Mouse (Mus musculus): Measurements from ENCODE around the gene Zfp296.

The Zfp296 gene

GRCm38 (mm10) chr7:19577141-19577852, at the start of gene Zfp296, which contains the start of gene Gemin7:
Gene Zfp296 (plus strand): TSS chr7:19577287.
Gene Gemin7 (minus strand): TSS chr7:19577595.
- peak; percentile 36 for DNase-seq (ENCODE audit: low read depth, low spot score)

GRCm38 (mm10) chr7:19531077-19531476, 46.0 kb upstream of the Zfp296 start:
- no peak for DNase-seq (ENCODE audit: low read depth, low spot score)

GRCm38 (mm10) chr7:19532240-19532639, 44.8 kb upstream of the Zfp296 start:
- DNase-seq (ENCODE audit: low read depth, low spot score), result no peak

GRCm38 (mm10) chr7:19534676-19535075, 42.4 kb upstream of the Zfp296 start:
- no peak for DNase-seq (ENCODE audit: low read depth, low spot score)

- DNase-seq (ENCODE audit: low read depth, low spot score), result no peak
These were observed 36.1 kb upstream of the Zfp296 start for GRCm38 (mm10) chr7:19540771-19541566.

- DNase-seq (ENCODE audit: low read depth, low spot score), result no peak
These were observed 35.4 kb upstream of the Zfp296 start for GRCm38 (mm10) chr7:19541681-19542154.

- no peak for DNase-seq (ENCODE audit: low read depth, low spot score)
These were observed 34.9 kb upstream of the Zfp296 start for GRCm38 (mm10) chr7:19542155-19542691.

- DNase-seq (ENCODE audit: low read depth, low spot score), result no peak
These were observed 33.5 kb upstream of the Zfp296 start for GRCm38 (mm10) chr7:19543584-19543983.

- no peak for DNase-seq (ENCODE audit: low read depth, low spot score)
These were observed 31.1 kb upstream of the Zfp296 start for GRCm38 (mm10) chr7:19546007-19546406.

- DNase-seq (ENCODE audit: low read depth, low spot score), result no peak
These were observed 29.6 kb upstream of the Zfp296 start for GRCm38 (mm10) chr7:19547344-19547969.

GRCm38 (mm10) chr7:19549394-19549793, 27.7 kb upstream of the Zfp296 start:
- DNase-seq (ENCODE audit: low read depth, low spot score), result no peak

- DNase-seq (ENCODE audit: low read depth, low spot score), result no peak
These were observed 25.5 kb upstream of the Zfp296 start for GRCm38 (mm10) chr7:19551634-19552033.

GRCm38 (mm10) chr7:19552443-19552842, 24.6 kb upstream of the Zfp296 start:
- peak; percentile 43 for DNase-seq (ENCODE audit: low read depth, low spot score)

GRCm38 (mm10) chr7:19554168-19554567, 22.9 kb upstream of the Zfp296 start:
- DNase-seq (ENCODE audit: low read depth, low spot score), result no peak

- no peak for DNase-seq (ENCODE audit: low read depth, low spot score)
These were observed 20.0 kb upstream of the Zfp296 start for GRCm38 (mm10) chr7:19557086-19557485.

- DNase-seq (ENCODE audit: low read depth, low spot score), result no peak
These were observed 18.8 kb upstream of the Zfp296 start for GRCm38 (mm10) chr7:19557982-19558900.

- DNase-seq (ENCODE audit: low read depth, low spot score), result peak; percentile 44
These were observed 18.1 kb upstream of the Zfp296 start for GRCm38 (mm10) chr7:19558965-19559364.

- no peak for DNase-seq (ENCODE audit: low read depth, low spot score)
These were observed 16.4 kb upstream of the Zfp296 start for GRCm38 (mm10) chr7:19560491-19561260.

GRCm38 (mm10) chr7:19561431-19561764, 15.7 kb upstream of the Zfp296 start:
- DNase-seq (ENCODE audit: low read depth, low spot score), result no peak

Data from mesoderm, embryonic 11.5 days (tissue).